Mouse (Mus musculus): ENCODE measurements around the gene Abcb6. TPM values are rescaled to one million over a fixed set of nuclear protein-coding genes. Genes with fewer than 3 reads are reported as not detected.

The Abcb6 gene
- polyA plus RNA-seq, 1 experiment from 2014 or later, result 40.3 TPM

DNA sequence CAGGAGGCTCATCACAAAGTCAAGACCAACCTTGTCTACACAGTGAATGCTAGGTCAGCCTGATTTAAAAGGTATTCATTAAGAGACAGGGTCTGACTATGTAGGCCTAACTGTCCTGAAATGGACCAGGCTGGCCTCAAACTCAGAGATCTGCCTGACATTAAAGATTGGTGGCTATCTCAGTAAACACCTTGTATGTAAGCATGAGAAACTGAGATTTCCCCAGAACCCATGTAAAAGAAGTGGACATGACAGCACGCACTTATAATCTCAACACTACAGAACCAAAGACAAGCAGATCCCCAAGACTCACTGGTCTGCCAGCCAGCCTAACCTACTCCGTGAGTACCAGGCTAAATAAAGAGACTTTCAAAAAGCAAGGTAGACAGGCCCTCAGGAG, 41.7 kb downstream of the Abcb6 start:
- 92% methylated on average over 2 of the region's 2 CpGs for WGBS
- peaks cover 34% of the 10 kb centered on the region for H3K4me1 ChIP-seq (replicated peaks)
- no peaks in the 10 kb centered on the region for H3K9me3 ChIP-seq
- peaks cover 47% of the 10 kb centered on the region for H3K36me3 ChIP-seq
- no peaks in the 10 kb centered on the region for H3K27me3 ChIP-seq
- no peak overlapping the region for H3K4me3 ChIP-seq
- no peak overlapping the region for H3K9ac ChIP-seq
- H3K27ac ChIP-seq, result no peak overlapping the region
- H3K4me2 ChIP-seq, result no peak overlapping the region
- ATAC-seq (ENCODE audit: low FRiP score), result no peak

DNA sequence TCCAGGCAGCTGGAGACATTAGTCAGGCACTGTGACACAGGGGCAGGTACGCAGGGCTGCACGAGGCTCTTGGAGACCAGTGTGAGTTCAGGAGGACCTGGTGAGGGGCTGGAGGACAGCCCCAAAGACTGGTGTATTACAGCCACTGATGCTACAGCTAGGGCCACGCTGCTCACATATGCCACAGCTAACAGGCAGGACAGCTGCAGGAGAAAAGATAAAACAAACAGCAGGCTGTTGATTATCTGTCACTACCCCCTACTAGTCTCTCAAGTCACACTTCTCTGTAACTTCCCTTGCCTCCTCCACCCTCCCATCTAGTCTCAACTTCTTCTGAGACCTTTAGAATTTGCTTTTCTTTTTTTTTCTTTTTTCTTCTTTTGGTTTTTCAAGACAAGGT, 43.5 kb downstream of the Abcb6 start:
- no peak overlapping the region for H3K4me3 ChIP-seq
- H3K36me3 ChIP-seq, result peaks cover 47% of the 10 kb centered on the region
- 76% methylated on average over 3 of the region's 3 CpGs for WGBS
- ATAC-seq (ENCODE audit: low FRiP score), result no peak
- peaks cover 28% of the 10 kb centered on the region for H3K4me1 ChIP-seq (replicated peaks)
- H3K27ac ChIP-seq, result no peak overlapping the region
- no peaks in the 10 kb centered on the region for H3K9me3 ChIP-seq
- peaks cover 5% of the 10 kb centered on the region; the same call in 1 of the 2 replicates for H3K27me3 ChIP-seq
- no peak overlapping the region for H3K4me2 ChIP-seq
- no peak overlapping the region for H3K9ac ChIP-seq

DNA sequence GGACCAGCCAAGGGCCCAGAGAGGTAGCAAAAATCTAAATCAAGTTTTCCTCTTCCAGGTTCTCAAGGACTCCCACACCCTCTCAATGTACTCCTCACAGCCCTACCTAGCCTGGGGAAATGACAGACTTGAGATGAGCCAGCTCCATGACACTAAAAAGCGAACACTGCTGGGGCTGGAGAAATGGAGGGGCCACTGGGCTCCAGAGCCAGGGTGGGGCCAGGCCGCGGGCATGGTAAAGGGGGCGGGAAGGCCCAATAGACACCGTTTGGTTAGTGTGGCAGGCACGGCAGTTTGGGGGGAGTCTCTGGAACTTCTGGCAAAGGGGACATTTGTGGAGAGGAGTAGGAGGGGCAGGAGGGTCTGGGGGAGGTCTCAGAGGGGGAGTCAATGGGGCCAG, 43.9 kb downstream of the Abcb6 start:
- Histone ChIP-seq H3K9ac (no peak overlapping the region), H3K36me3 (peaks cover 47% of the 10 kb centered on the region), H3K27me3 (peaks cover 5% of the 10 kb centered on the region; the same call in 1 of the 2 replicates), H3K27ac (no peak overlapping the region), H3K9me3 (no peaks in the 10 kb centered on the region), H3K4me1 (replicated peaks) (peaks cover 24% of the 10 kb centered on the region), H3K4me2 (no peak overlapping the region), H3K4me3 (no peak overlapping the region)
- no peak for ATAC-seq (ENCODE audit: low FRiP score)
- WGBS, result 86% methylated on average over 6 of the region's 6 CpGs

GRCm38 (mm10) chr1:75133421-75134207, 46.6 kb downstream of the Abcb6 start, which contains the start of gene Slc23a3:
TSS of gene Slc23a3 (minus strand) at chr1:75133890.
- ATAC-seq (ENCODE audit: low FRiP score), result no peak
- H3K4me2 ChIP-seq, result no peak within 1 kb of the TSS
- H3K4me1 ChIP-seq (replicated peaks), result no peaks in the 10 kb centered on the region
- WGBS, result 67% methylated on average over 12 of the region's 12 CpGs
- H3K9ac ChIP-seq, result no peak within 1 kb of the TSS
- no peaks in the 10 kb centered on the region for H3K9me3 ChIP-seq
- H3K27ac ChIP-seq, result no peak within 1 kb of the TSS
- no peak within 1 kb of the TSS for H3K4me3 ChIP-seq
- peaks cover 10% of the 10 kb centered on the region for H3K27me3 ChIP-seq
- H3K36me3 ChIP-seq, result peaks cover 36% of the 10 kb centered on the region

DNA sequence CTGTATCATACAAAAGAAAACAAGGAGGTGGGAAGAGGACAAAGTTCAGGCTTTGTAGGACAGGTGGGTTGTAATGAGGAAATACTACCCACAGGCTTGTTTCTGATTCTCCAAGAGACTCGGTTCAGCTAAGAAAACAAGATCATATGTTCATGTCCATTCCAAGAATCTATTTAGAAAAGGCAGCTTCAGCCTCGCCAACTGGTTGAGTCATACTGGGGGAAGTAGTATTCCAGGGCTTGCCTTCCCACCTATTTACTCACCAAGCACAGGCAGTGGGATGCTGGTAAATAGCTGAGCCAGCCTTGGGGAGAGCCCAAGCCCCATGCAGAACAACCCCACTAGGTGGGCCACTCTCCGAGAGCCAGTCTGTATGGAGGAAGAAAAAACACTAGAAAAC, 51.6 kb downstream of the Abcb6 start:
- Histone ChIP-seq H3K27me3 (peaks cover 10% of the 10 kb centered on the region), H3K36me3 (no peaks in the 10 kb centered on the region), H3K27ac (no peak overlapping the region), H3K4me2 (no peak overlapping the region), H3K9ac (no peak overlapping the region), H3K9me3 (no peaks in the 10 kb centered on the region), H3K4me3 (no peak overlapping the region), H3K4me1 (replicated peaks) (peaks cover 9% of the 10 kb centered on the region)
- no peak for ATAC-seq (ENCODE audit: low FRiP score)
- WGBS, result 76% methylated on average over 3 of the region's 3 CpGs

GRCm38 (mm10) chr1:75125418-75125817, 54.8 kb downstream of the Abcb6 start:
- no peaks in the 10 kb centered on the region for H3K9me3 ChIP-seq
- H3K36me3 ChIP-seq, result no peaks in the 10 kb centered on the region
- peak overlapping the region; percentile 35; the same call in 1 of the 2 replicates for H3K9ac ChIP-seq
- H3K27me3 ChIP-seq, result peaks cover 5% of the 10 kb centered on the region; the same call in 1 of the 2 replicates
- 41% methylated on average over 5 of the region's 5 CpGs for whole genome bisulfite sequencing
- peak overlapping the region; percentile 50 for H3K4me3 ChIP-seq
- no peak overlapping the region; the same call in 1 of the 2 replicates for H3K27ac ChIP-seq
- peak overlapping the region; percentile 52 for H3K4me2 ChIP-seq
- peaks cover 9% of the 10 kb centered on the region for H3K4me1 ChIP-seq (replicated peaks)
- no peak for ATAC-seq (ENCODE audit: low FRiP score)

GRCm38 (mm10) chr1:75124346-75125321, 55.6 kb downstream of the Abcb6 start, which contains the start of gene Nhej1:
TSS of gene Nhej1 (minus strand) at chr1:75125200.
- Histone ChIP-seq H3K36me3 (no peaks in the 10 kb centered on the region), H3K27ac (peak within 1 kb of the TSS; percentile 90), H3K9ac (peak within 1 kb of the TSS; percentile 62), H3K4me2 (peak within 1 kb of the TSS; percentile 52), H3K27me3 (peaks cover 5% of the 10 kb centered on the region; the same call in 1 of the 2 replicates), H3K9me3 (no peaks in the 10 kb centered on the region), H3K4me1 (replicated peaks) (peaks cover 9% of the 10 kb centered on the region), H3K4me3 (peak within 1 kb of the TSS; percentile 50)
- 1% methylated on average over 56 of the region's 56 CpGs for WGBS
- peak; percentile 96 for ATAC-seq (ENCODE audit: low FRiP score)

- no peak overlapping the region for H3K27ac ChIP-seq
- no peak for ATAC-seq (ENCODE audit: low FRiP score)
- H3K9me3 ChIP-seq, result no peaks in the 10 kb centered on the region
- no peak overlapping the region for H3K9ac ChIP-seq
- no peaks in the 10 kb centered on the region for H3K27me3 ChIP-seq
- no peak overlapping the region for H3K4me2 ChIP-seq
- 86% methylated on average over 3 of the region's 3 CpGs for WGBS
- peaks cover 9% of the 10 kb centered on the region for H3K4me1 ChIP-seq (replicated peaks)
- no peaks in the 10 kb centered on the region for H3K36me3 ChIP-seq
- no peak overlapping the region for H3K4me3 ChIP-seq
Measured at GRCm38 (mm10) chr1:75122211-75122610, 58.0 kb downstream of the Abcb6 start.

Small RNA genes within 50 kb of the gene (microRNA-seq; reads per million reads assigned to microRNA genes)
- not detected for gene Gm27943

Other genes with a start within 250 kb of the Abcb6 start
- 0.56 and 1.2 TPM in 2 replicates for gene Cfap65, start 244.8 kb downstream of the Abcb6 start, polyA plus RNA-seq (2015; fragmentation: Nextera tagmentation; extraction: Ambion mirVana)
- gene Ihh, start 228.7 kb downstream of the Abcb6 start, polyA plus RNA-seq (2015; fragmentation: Nextera tagmentation; extraction: Ambion mirVana), result 0.14 and 0.21 TPM in 2 replicates
- gene Nhej1, start 55.2 kb downstream of the Abcb6 start, polyA plus RNA-seq (2015; fragmentation: Nextera tagmentation; extraction: Ambion mirVana), result 8.3 and 10.0 TPM in 2 replicates
- 0.09 TPM in 1 of 2 replicates, not detected in the other for gene Slc23a3, start 46.5 kb downstream of the Abcb6 start, polyA plus RNA-seq (2015; fragmentation: Nextera tagmentation; extraction: Ambion mirVana)
- gene Cnppd1, start 37.7 kb downstream of the Abcb6 start, polyA plus RNA-seq (2015; fragmentation: Nextera tagmentation; extraction: Ambion mirVana), result 60.0 and 66.0 TPM in 2 replicates
- 106 and 114 TPM in 2 replicates for gene Retreg2, start 37.6 kb downstream of the Abcb6 start, polyA plus RNA-seq (2015; fragmentation: Nextera tagmentation; extraction: Ambion mirVana)
- gene Zfand2b, start 11.7 kb downstream of the Abcb6 start, polyA plus RNA-seq (2015; fragmentation: Nextera tagmentation; extraction: Ambion mirVana), result 40.8 and 43.2 TPM in 2 replicates
- 23.4 and 24.5 TPM in 2 replicates for gene Ankzf1, start 11.8 kb upstream of the Abcb6 start, polyA plus RNA-seq (2015; fragmentation: Nextera tagmentation; extraction: Ambion mirVana)
- gene Atg9a, start 11.8 kb upstream of the Abcb6 start, polyA plus RNA-seq (2015; fragmentation: Nextera tagmentation; extraction: Ambion mirVana), result 44.7 and 47.7 TPM in 2 replicates
- gene Glb1l, start 30.4 kb upstream of the Abcb6 start, polyA plus RNA-seq (2015; fragmentation: Nextera tagmentation; extraction: Ambion mirVana), result 19.9 and 22.5 TPM in 2 replicates
- gene Stk16, start 30.4 kb upstream of the Abcb6 start, polyA plus RNA-seq (2015; fragmentation: Nextera tagmentation; extraction: Ambion mirVana), result 138 and 145 TPM in 2 replicates
- gene Tuba4a, start 39.5 kb upstream of the Abcb6 start, polyA plus RNA-seq (2015; fragmentation: Nextera tagmentation; extraction: Ambion mirVana), result 6.5 and 7.1 TPM in 2 replicates
- gene A630095N17Rik, start 51.7 kb upstream of the Abcb6 start, polyA plus RNA-seq (2015; fragmentation: Nextera tagmentation; extraction: Ambion mirVana), result not detected in 2 replicates
- 59.7 and 62.3 TPM in 2 replicates for gene Dnajb2, start 56.0 kb upstream of the Abcb6 start, polyA plus RNA-seq (2015; fragmentation: Nextera tagmentation; extraction: Ambion mirVana)
- gene Ptprn, start 84.1 kb upstream of the Abcb6 start, polyA plus RNA-seq (2015; fragmentation: Nextera tagmentation; extraction: Ambion mirVana), result 15.6 and 17.6 TPM in 2 replicates
- 131 and 140 TPM in 2 replicates for gene Resp18, start 98.0 kb upstream of the Abcb6 start, polyA plus RNA-seq (2015; fragmentation: Nextera tagmentation; extraction: Ambion mirVana)
- gene Dnpep, start 137.6 kb upstream of the Abcb6 start, polyA plus RNA-seq (2015; fragmentation: Nextera tagmentation; extraction: Ambion mirVana), result 161 and 170 TPM in 2 replicates
- gene Des, start 179.9 kb upstream of the Abcb6 start, polyA plus RNA-seq (2015; fragmentation: Nextera tagmentation; extraction: Ambion mirVana), result 1.8 and 2.9 TPM in 2 replicates
- gene Speg, start 194.9 kb upstream of the Abcb6 start, polyA plus RNA-seq (2015; fragmentation: Nextera tagmentation; extraction: Ambion mirVana), result 15.9 and 16.0 TPM in 2 replicates